Mouse (Mus musculus) CH12.LX (cell line): ENCODE data around the gene Gpr152. TPM values are rescaled to one million over a fixed set of nuclear protein-coding genes. Genes with fewer than 3 reads are reported as not detected.

Experiments
- DNase-seq: peaks from one replicate; pipeline ENCODE4 v3.0.0-alpha.2; 2013; ENCODE audit errors: extremely low read depth
- H3K27ac ChIP-seq: 2 replicates; pipeline ENCODE4 v1.5.1; 2012; ENCODE audit warnings: low read depth, mild to moderate bottlenecking, control low read depth, moderate library complexity; ENCODE audit not compliant: insufficient read depth
- H3K27me3 ChIP-seq: replicated peaks from 2 replicates; pipeline ENCODE3; 2012; ENCODE audit warnings: inconsistent platforms
- H3K36me3 ChIP-seq, 2 experiments: replicated peaks in 1 of 2; 2 replicates each; pipeline versions ENCODE3 to v1.6.1; 2012; ENCODE audit warnings: inconsistent platforms in 1 of 2, low read length in 1 of 2, mild to moderate bottlenecking in 1 of 2, mixed read lengths in 1 of 2, moderate library complexity in 1 of 2; ENCODE audit not compliant: control insufficient read depth in 1 of 2, insufficient read depth in 1 of 2
- H3K4me1 ChIP-seq, 2 experiments: 2 replicates each; pipeline ENCODE4 v1.6.1; 2012; ENCODE audit warnings: inconsistent platforms in 1 of 2, moderate library complexity in 1 of 2; ENCODE audit not compliant: insufficient read depth in 2 of 2, control insufficient read depth in 1 of 2
- H3K4me2 ChIP-seq: 2 replicates; pipeline ENCODE4 v1.6.1; 2012; ENCODE audit warnings: low read depth, mild to moderate bottlenecking, control low read depth; ENCODE audit not compliant: poor library complexity, insufficient read depth, severe bottlenecking
- H3K4me3 ChIP-seq, 3 experiments: fragments of 150-350 bp in 1 of 3; sonication (generic) in 1 of 3; replicated peaks in 1 of 3; 2 replicates each; pipeline versions ENCODE3 to v1.5.1; 2011 to 2012; ENCODE audit warnings: low read depth in 2 of 3, low read length in 2 of 3, mild to moderate bottlenecking in 2 of 3, moderate library complexity in 2 of 3, control low read depth in 1 of 3, improper control_type of control experiment in 1 of 3, inconsistent platforms in 1 of 3, mixed read lengths in 1 of 3; ENCODE audit not compliant: poor library complexity in 1 of 3
- H3K79me2 ChIP-seq: replicated peaks from 2 replicates; pipeline ENCODE4 v1.6.1; 2012; ENCODE audit warnings: mild to moderate bottlenecking, moderate library complexity; ENCODE audit not compliant: control insufficient read depth, poor library complexity, insufficient read depth, severe bottlenecking; ENCODE audit errors: extremely low read depth
- H3K9ac ChIP-seq: 2 replicates; pipeline ENCODE4 v1.6.1; 2012; ENCODE audit warnings: low read depth, mild to moderate bottlenecking, control low read depth, moderate library complexity; ENCODE audit not compliant: insufficient read depth
- H3K9me3 ChIP-seq: replicated peaks from 2 replicates; pipeline ENCODE3; 2012; ENCODE audit warnings: low read length, inconsistent platforms, mixed read lengths
- BHLHE40 ChIP-seq: IDR thresholded peaks from 2 replicates; pipeline ENCODE4 v1.6.1; 2011; ENCODE audit warnings: mild to moderate bottlenecking, low read depth, low read length, improper control_type of control experiment
- CHD1 ChIP-seq: IDR thresholded peaks from 2 replicates; pipeline ENCODE4 v1.6.1; 2012; ENCODE audit warnings: low read depth, low read length, improper control_type of control experiment, inconsistent platforms
- CHD2 ChIP-seq: IDR thresholded peaks from 2 replicates; pipeline ENCODE4 v1.6.1; 2011; ENCODE audit warnings: low read length, improper control_type of control experiment
- CTCF ChIP-seq, 2 experiments: IDR thresholded peaks in 1 of 2; conservative IDR thresholded peaks in 1 of 2; 2 replicates each; pipeline ENCODE4 v1.5.1; 2011 to 2012; ENCODE audit warnings: low read depth in 2 of 2, low read length in 2 of 2, improper control_type of control experiment in 1 of 2, inconsistent platforms in 1 of 2, mild to moderate bottlenecking in 1 of 2, moderate library complexity in 1 of 2
- E2F4 ChIP-seq: IDR thresholded peaks from 2 replicates; pipeline ENCODE4 v1.6.1; 2011; ENCODE audit warnings: low read depth, low read length, improper control_type of control experiment; ENCODE audit not compliant: insufficient replicate concordance
- ELF1 ChIP-seq: IDR thresholded peaks from 2 replicates; pipeline ENCODE4 v1.6.1; 2014; ENCODE audit warnings: low read depth, mild to moderate bottlenecking, inconsistent platforms, low read length, improper control_type of control experiment
- EP300 ChIP-seq: IDR thresholded peaks from 2 replicates; pipeline ENCODE4 v1.6.1; 2011; ENCODE audit warnings: low read length, improper control_type of control experiment
- ETS1 ChIP-seq: conservative IDR thresholded peaks from 2 replicates; pipeline ENCODE4 v1.6.1; 2012; ENCODE audit warnings: low read depth, mild to moderate bottlenecking, inconsistent platforms, low read length, improper control_type of control experiment, moderate library complexity
- GABPA ChIP-seq: IDR thresholded peaks from 2 replicates; pipeline ENCODE4 v1.6.1; 2012; ENCODE audit warnings: low read depth, low read length, improper control_type of control experiment, inconsistent platforms; ENCODE audit not compliant: insufficient replicate concordance
- HCFC1 ChIP-seq: IDR thresholded peaks from 2 replicates; pipeline ENCODE4 v1.6.1; 2012; ENCODE audit warnings: low read depth, mild to moderate bottlenecking, inconsistent platforms, low read length, improper control_type of control experiment
- IRF4 ChIP-seq: IDR thresholded peaks from 2 replicates; pipeline ENCODE4 v1.6.1; 2014; ENCODE audit warnings: low read depth, mild to moderate bottlenecking, inconsistent platforms, low read length, improper control_type of control experiment
- JUN ChIP-seq: IDR thresholded peaks from 2 replicates; pipeline ENCODE4 v1.6.1; 2011; ENCODE audit warnings: low read depth, mild to moderate bottlenecking, low read length, improper control_type of control experiment, moderate library complexity; ENCODE audit not compliant: insufficient read depth
- JUND ChIP-seq: conservative IDR thresholded peaks from 2 replicates; pipeline ENCODE4 v1.6.1; 2011; ENCODE audit warnings: low read depth, low read length, improper control_type of control experiment
- KAT2A ChIP-seq: IDR thresholded peaks from 2 replicates; pipeline ENCODE4 v1.6.1; 2012; ENCODE audit warnings: low read length, improper control_type of control experiment, inconsistent platforms; ENCODE audit not compliant: insufficient replicate concordance
- MAFK ChIP-seq: IDR thresholded peaks from 2 replicates; pipeline ENCODE4 v1.6.1; 2011; ENCODE audit warnings: low read length, improper control_type of control experiment; ENCODE audit not compliant: insufficient replicate concordance
- MAX ChIP-seq: IDR thresholded peaks from 2 replicates; pipeline ENCODE4 v1.6.1; 2011; ENCODE audit warnings: low read length, improper control_type of control experiment
- MAZ ChIP-seq: IDR thresholded peaks from 2 replicates; pipeline ENCODE4 v1.6.1; 2012; ENCODE audit warnings: low read depth, mild to moderate bottlenecking, inconsistent platforms, low read length, improper control_type of control experiment, moderate library complexity
- MEF2A ChIP-seq: IDR thresholded peaks from 2 replicates; pipeline ENCODE4 v1.6.1; 2014; ENCODE audit warnings: low read depth, mild to moderate bottlenecking, inconsistent platforms, low read length, improper control_type of control experiment, borderline replicate concordance
- MXI1 ChIP-seq: IDR thresholded peaks from 2 replicates; pipeline ENCODE4 v1.6.1; 2011; ENCODE audit warnings: mild to moderate bottlenecking, low read depth, low read length, improper control_type of control experiment
- MYC ChIP-seq: IDR thresholded peaks from 2 replicates; pipeline ENCODE4 v1.6.1; 2011; ENCODE audit warnings: low read depth, mild to moderate bottlenecking, improper control_type of control experiment, low read length
- NELFE ChIP-seq: IDR thresholded peaks from 2 replicates; pipeline ENCODE4 v1.6.1; 2011; ENCODE audit warnings: low read depth, low read length, improper control_type of control experiment
- NRF1 ChIP-seq: IDR thresholded peaks from 2 replicates; pipeline ENCODE4 v1.6.1; 2014; ENCODE audit warnings: low read depth, mild to moderate bottlenecking, inconsistent platforms, low read length, improper control_type of control experiment, moderate library complexity
- PAX5 ChIP-seq: IDR thresholded peaks from 2 replicates; pipeline ENCODE4 v1.6.1; 2012; ENCODE audit warnings: low read length, inconsistent platforms, mixed read lengths
- POLR2A ChIP-seq: IDR thresholded peaks from 2 replicates; pipeline ENCODE4 v1.6.1; 2011; ENCODE audit warnings: low read depth, mild to moderate bottlenecking, improper control_type of control experiment, low read length
- POLR2AphosphoS2 ChIP-seq: IDR thresholded peaks from 2 replicates; pipeline ENCODE4 v1.6.1; 2011; ENCODE audit warnings: low read depth, low read length, improper control_type of control experiment
- RAD21 ChIP-seq: IDR thresholded peaks from 2 replicates; pipeline ENCODE4 v1.6.1; 2011; ENCODE audit warnings: low read depth, mild to moderate bottlenecking, low read length, improper control_type of control experiment, moderate library complexity
- RCOR1 ChIP-seq: conservative IDR thresholded peaks from 2 replicates; pipeline ENCODE4 v1.6.1; 2012; ENCODE audit warnings: low read depth, mild to moderate bottlenecking, inconsistent platforms, low read length, improper control_type of control experiment
- SIN3A ChIP-seq: IDR thresholded peaks from 2 replicates; pipeline ENCODE4 v1.6.1; 2012; ENCODE audit warnings: low read length, improper control_type of control experiment, inconsistent platforms
- SMC3 ChIP-seq: IDR thresholded peaks from 2 replicates; pipeline ENCODE4 v1.6.1; 2011; ENCODE audit warnings: low read depth, low read length, improper control_type of control experiment
- TBP ChIP-seq: conservative IDR thresholded peaks from 2 replicates; pipeline ENCODE4 v1.6.1; 2011; ENCODE audit warnings: low read depth, low read length, improper control_type of control experiment
- TCF12 ChIP-seq: IDR thresholded peaks from 2 replicates; pipeline ENCODE4 v1.6.1; 2014; ENCODE audit warnings: low read depth, mild to moderate bottlenecking, inconsistent platforms, low read length, improper control_type of control experiment
- UBTF ChIP-seq: IDR thresholded peaks from 2 replicates; pipeline ENCODE4 v1.6.1; 2012; ENCODE audit warnings: low read depth, mild to moderate bottlenecking, inconsistent platforms, low read length, improper control_type of control experiment, moderate library complexity
- USF1 ChIP-seq: IDR thresholded peaks from 2 replicates; pipeline ENCODE4 v1.6.1; 2014; ENCODE audit warnings: low read depth, mild to moderate bottlenecking, inconsistent platforms, low read length, improper control_type of control experiment
- USF2 ChIP-seq: conservative IDR thresholded peaks from 2 replicates; pipeline ENCODE4 v1.6.1; 2011; ENCODE audit warnings: low read depth, low read length, improper control_type of control experiment
- ZC3H11A ChIP-seq: IDR thresholded peaks from 2 replicates; pipeline ENCODE4 v1.6.1; 2012; ENCODE audit warnings: low read depth, mild to moderate bottlenecking, inconsistent platforms, low read length, improper control_type of control experiment
- ZKSCAN1 ChIP-seq: IDR thresholded peaks from 2 replicates; pipeline ENCODE4 v1.6.1; 2012; ENCODE audit warnings: low read depth, inconsistent platforms, low read length, improper control_type of control experiment, borderline replicate concordance
- ZMIZ1 ChIP-seq: IDR thresholded peaks from 2 replicates; pipeline ENCODE4 v1.6.1; 2012; ENCODE audit warnings: low read depth, mild to moderate bottlenecking, inconsistent platforms, low read length, improper control_type of control experiment
- ZNF384 ChIP-seq: IDR thresholded peaks from 2 replicates; pipeline ENCODE4 v1.6.1; 2012; ENCODE audit warnings: low read depth, low read length, improper control_type of control experiment, inconsistent platforms
- dilution Hi-C: fragments of 300-500 bp; cut with MboI; formaldehyde crosslinking; loops from 2 replicates; pipeline ENCODE4 v1.14.3; 2020; ENCODE audit warnings: low sequenced_read_pairs; ENCODE audit not compliant: extremely low pct_unique_long_range_greater_than_20kb, extremely low pct_ligation_motif_present
- in situ Hi-C: fragments of 300-500 bp; cut with MboI; formaldehyde crosslinking; loops from 3 replicates; pipeline ENCODE4 v1.14.3; 2019; ENCODE audit warnings: low sequenced_read_pairs, low pct_ligation_motif_present, low pct_unique_long_range_greater_than_20kb, mixed read lengths
- polyA plus RNA-seq: library from polyadenylated mRNA; unstranded; fragments of >175 nt; gene quantifications from 2 replicates; pipeline ENCODE4 v1.2.1, GENCODE M21; 2012; ENCODE audit warnings: low read depth; ENCODE audit not compliant: insufficient read length
- total RNA-seq, 2 experiments: library from RNA; depleted of rRNA; stranded (reverse); fragments of 300-350 nt in 1 of 2; fragments of >200 nt in 1 of 2; gene quantifications; 2 replicates each; pipeline ENCODE4 v1.2.3; 2012 to 2014

The Gpr152 gene
- total and polyA plus RNA-seq, 3 experiments: 0.05 to 0.71 (median 0.17) TPM

GRCm38 (mm10) chr19:4154437-4155222 lies 15.0 kb downstream of the Gpr152 start:
- H3K36me3 ChIP-seq: peaks cover 65 to 86% of the 10 kb centered on the region in 2 experiments
- peak; percentile 73 for DNase-seq
- peak overlapping the region; percentile 72 to 82 (median 73) for H3K4me3 ChIP-seq
- peak overlapping the region; percentile 90 for H3K27ac ChIP-seq
- H3K79me2 ChIP-seq: peaks cover 20% of the 10 kb centered on the region
- peak overlapping the region; percentile 96 for H3K9ac ChIP-seq
- H3K27me3 ChIP-seq: no peaks in the 10 kb centered on the region
- H3K9me3 ChIP-seq: no peaks in the 10 kb centered on the region
- dilution Hi-C loops (no loop called here), in situ Hi-C loops (no loop called here)
- peaks cover 34 to 70% of the 10 kb centered on the region in 2 experiments for H3K4me1 ChIP-seq
- TF ChIP-seq TBP (peak; percentile 89), UBTF (no peak), RAD21 (no peak; the same call in 1 of the 2 replicates), MEF2A (peak; percentile 74), ZNF384 (no peak), POLR2AphosphoS2 (peak; percentile 95; the same call in 1 of the 2 replicates), USF1 (no peak), MAFK (peak; percentile 68; the same call in 1 of the 2 replicates), SIN3A (peak; percentile 81; the same call in 1 of the 2 replicates), NRF1 (0 out of 2 replicates have a peak, but pooled peaks have one; percentile 38), POLR2A (peak; percentile 90), MAZ (peak; percentile 88), CTCF (conservative IDR thresholded peaks at IDR 0.05 in 1 of 2, IDR thresholded peaks at IDR 0.05 in 1 of 2; ENCODE audit: low read depth in 2 of 2, low read length in 2 of 2) (no peak), IRF4 (peak; percentile 66), CHD1 (peak; percentile 83; the same call in 1 of the 2 replicates), ETS1 (peak; percentile 72), ZKSCAN1 (no peak), EP300 (peak; percentile 73; the same call in 1 of the 2 replicates), MYC (peak; percentile 44; the same call in 1 of the 2 replicates), KAT2A (0 out of 2 replicates have a peak, but pooled peaks have one; percentile 29), MXI1 (peak; percentile 75), ZMIZ1 (peak; percentile 80), ZC3H11A (no peak), PAX5 (no peak), TCF12 (peak; percentile 96), RCOR1 (no peak; the same call in 1 of the 2 replicates), SMC3 (no peak), JUN (no peak), CHD2 (peak; percentile 91), BHLHE40 (peak; percentile 93), NELFE (peak; percentile 81), E2F4 (no peak), ELF1 (peak; percentile 69), MAX (peak; percentile 80), JUND (no peak), HCFC1 (no peak), USF2 (no peak; the same call in 1 of the 2 replicates), GABPA (no peak)
- H3K4me2 ChIP-seq: peak overlapping the region; percentile 52
